Mouse (Mus musculus) neutrophil, adult 65 days (primary cell): Measurements from ENCODE around the gene Poc1b. TPM values are rescaled to one million over a fixed set of nuclear protein-coding genes. Genes with fewer than 3 reads are reported as not detected.

ENCODE experiments used
- total RNA-seq: library from RNA; stranded (reverse); gene quantifications from 2 replicates; pipeline ENCODE4 v1.2.4, GENCODE M21; 2023

Gene Poc1b
- total RNA-seq: 8.5 and 11.1 TPM in 2 replicates

DNA sequence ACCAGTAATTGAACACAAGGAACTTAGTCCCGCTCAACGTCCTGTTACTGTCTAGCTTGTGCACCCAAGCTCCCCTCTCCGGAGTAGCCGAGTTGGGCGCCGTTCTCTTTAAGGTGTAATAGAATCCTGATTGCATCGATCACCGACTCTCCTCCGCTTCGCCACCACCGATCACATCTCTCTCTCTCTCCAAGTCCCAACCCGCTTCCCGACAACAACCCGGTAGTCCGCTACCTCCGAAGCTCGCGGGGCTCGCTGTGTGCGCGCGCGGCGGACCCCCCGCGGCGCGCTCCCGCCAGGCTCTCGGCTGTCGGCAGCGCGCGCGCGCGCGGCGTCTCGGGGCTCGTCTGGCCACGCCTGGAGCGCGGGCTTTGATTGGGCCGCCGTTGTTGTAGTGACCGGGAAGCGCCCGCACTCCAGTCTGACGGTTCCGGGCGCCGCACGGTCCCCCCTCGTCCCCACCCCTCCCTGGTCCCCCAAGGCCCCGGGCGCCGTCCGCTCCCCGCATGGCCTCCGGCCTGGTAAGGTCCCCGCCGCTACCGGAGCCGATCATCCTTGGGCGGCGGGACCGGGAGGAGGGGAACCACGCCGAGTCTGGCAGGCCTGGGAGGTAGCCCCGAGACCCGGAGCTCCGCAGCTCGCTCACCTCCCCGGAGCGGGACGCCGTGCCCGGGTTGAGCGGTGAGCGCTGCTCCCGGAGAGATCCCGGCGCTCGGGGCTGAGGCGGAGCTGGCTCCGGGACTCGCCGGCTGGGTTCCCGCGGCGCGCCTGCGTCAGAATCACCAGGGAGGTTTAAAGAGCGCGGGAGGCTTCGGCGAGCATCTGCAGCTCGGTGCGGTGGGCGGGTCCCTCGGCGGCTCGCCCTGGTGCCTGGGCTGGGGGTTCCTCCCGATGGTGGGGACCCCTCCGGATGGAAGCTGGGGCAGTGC is at the start of gene Poc1b:
Gene Poc1b (plus strand): TSS at position 334 of the 929 bp plus-strand sequence.

DNA sequence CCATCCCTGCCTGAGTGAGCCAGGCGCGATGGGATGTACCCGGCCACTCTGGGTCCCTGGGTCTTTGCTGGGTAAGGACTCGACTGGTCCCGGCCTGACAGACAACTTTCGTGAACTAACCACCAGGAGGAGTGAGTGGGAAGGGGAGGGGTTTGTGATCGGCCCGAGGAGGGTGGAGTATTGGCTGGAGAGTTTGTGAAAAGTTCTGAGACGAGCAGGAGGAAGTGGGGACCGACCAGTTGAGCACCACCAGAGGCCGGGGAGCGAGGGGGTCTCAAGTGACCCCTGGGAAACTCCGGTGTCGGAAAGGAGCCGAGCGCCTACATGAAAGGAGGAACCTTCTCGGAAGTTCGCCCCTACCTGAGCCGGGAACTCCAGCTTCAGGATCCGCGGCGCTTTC is 1.1 kb downstream of the Poc1b start, which contains the start of gene Galnt4:
Gene Galnt4 (plus strand): TSS at position 196 of the 400 bp plus-strand sequence.

DNA sequence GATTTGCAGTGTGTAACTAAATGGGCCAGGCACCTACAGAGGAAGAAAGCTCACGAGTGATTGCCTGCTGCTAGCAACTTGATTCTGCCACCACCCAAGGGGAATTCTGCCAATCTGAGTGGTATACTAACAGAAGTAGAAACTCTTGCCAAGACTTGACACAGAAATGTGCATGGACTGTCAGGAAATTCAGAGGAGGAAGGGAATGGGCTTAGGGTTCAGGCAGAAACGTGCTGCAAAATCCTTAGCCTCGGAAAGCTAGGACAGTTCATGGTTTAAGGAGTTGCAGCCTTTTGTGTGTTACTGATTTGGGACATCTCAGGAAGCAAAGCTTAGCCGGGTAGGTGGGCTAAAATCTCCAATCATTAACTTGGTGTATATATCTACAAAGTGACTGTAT is 19.4 kb downstream of the Poc1b start, which contains the start of gene Phxr2:
Gene Phxr2 (minus strand): TSS at position 101 of the 400 bp plus-strand sequence.

Other genes with a start within 250 kb of the Poc1b start
- 117 and 173 TPM in 2 replicates for gene Atp2b1, start 192.6 kb upstream of the Poc1b start, total RNA-seq
- gene Galnt4, start 1.1 kb downstream of the Poc1b start, total RNA-seq: 7.9 and 10.5 TPM in 2 replicates
- not detected in 2 replicates for gene Phxr2, start 19.3 kb downstream of the Poc1b start, total RNA-seq
- 269 and 314 TPM in 2 replicates for gene Dusp6, start 156.2 kb downstream of the Poc1b start, total RNA-seq